Mouse (Mus musculus): ENCODE results near the gene Fam102a. TPM values are rescaled to one million over a fixed set of nuclear protein-coding genes. Genes with fewer than 3 reads are reported as not detected.

The Fam102a gene
- total RNA-seq, 1 experiment: 11.6 TPM

GRCm38 (mm10) chr2:32612274-32612673 lies 77.1 kb downstream of the Fam102a start:
- peak overlapping the region in 1 of 2 experiments; percentile 24; a peak in 1 of 4 replicates for H3K4me3 ChIP-seq (ENCODE audit: insufficient read depth in 1 of 2, low read depth in 1 of 2, low read length in 2 of 2, poor library complexity in 1 of 2, severe bottlenecking in 1 of 2)
- in situ Hi-C loops (cut with MboI; ENCODE audit: low sequenced_read_pairs in 2 of 2, unreplicated experiment in 2 of 2): no loop called here
- no peaks in the 10 kb centered on the region for H3K9me3 ChIP-seq (ENCODE audit: control insufficient read depth, insufficient read depth, low read depth, low read length)
- peak; percentile 84 for DNase-seq (ENCODE audit: low read depth, low spot score)
- H3K4me1 ChIP-seq (ENCODE audit: control insufficient read depth in 2 of 2, insufficient read depth in 2 of 2, low read length in 2 of 2, poor library complexity in 1 of 2): peaks cover 5 to 23% of the 10 kb centered on the region in 2 experiments; a peak in 3 of 4 replicates
- H3K27ac ChIP-seq (ENCODE audit: insufficient read depth, low read depth, low read length, poor library complexity, severe bottlenecking): no peak overlapping the region
- TF ChIP-seq MAFK (IDR thresholded peaks at IDR 0.05; ENCODE audit: insufficient read depth, low read depth, low read length) (no peak), ZNF384 (IDR thresholded peaks at IDR 0.05; ENCODE audit: low read depth, low read length) (no peak), HCFC1 (IDR thresholded peaks at IDR 0.05; ENCODE audit: borderline replicate concordance, insufficient read depth, low read length) (no peak), ZC3H11A (IDR thresholded peaks at IDR 0.05; ENCODE audit: borderline replicate concordance, low read depth, low read length) (no peak), CHD2 (IDR thresholded peaks at IDR 0.05; ENCODE audit: low read depth, low read length) (no peak)
- H3K9ac ChIP-seq (ENCODE audit: insufficient read depth, low read depth, low read length, poor library complexity, severe bottlenecking): no peak overlapping the region
- peaks cover 18% of the 10 kb centered on the region; the same call in 1 of the 2 replicates for H3K36me3 ChIP-seq (ENCODE audit: control insufficient read depth, insufficient read depth, low read length, poor library complexity, severe bottlenecking)

GRCm38 (mm10) chr2:32617109-32617508 lies 82.0 kb downstream of the Fam102a start:
- Histone ChIP-seq H3K9ac (ENCODE audit: insufficient read depth, low read depth, low read length, poor library complexity, severe bottlenecking) (no peak overlapping the region), H3K36me3 (ENCODE audit: control insufficient read depth, insufficient read depth, low read length, poor library complexity, severe bottlenecking) (peaks cover 31% of the 10 kb centered on the region; the same call in 1 of the 2 replicates), H3K9me3 (ENCODE audit: control insufficient read depth, insufficient read depth, low read depth, low read length) (no peaks in the 10 kb centered on the region), H3K27ac (ENCODE audit: insufficient read depth, low read depth, low read length, poor library complexity, severe bottlenecking) (no peak overlapping the region), H3K4me3 (ENCODE audit: insufficient read depth in 1 of 2, low read depth in 1 of 2, low read length in 2 of 2, poor library complexity in 1 of 2, severe bottlenecking in 1 of 2) (no peak overlapping the region), H3K4me1 (ENCODE audit: control insufficient read depth in 2 of 2, insufficient read depth in 2 of 2, low read length in 2 of 2, poor library complexity in 1 of 2) (peaks cover 1 to 14% of the 10 kb centered on the region in 2 experiments; a peak in 2 of 4 replicates)
- in situ Hi-C loops (cut with MboI; ENCODE audit: low sequenced_read_pairs in 2 of 2, unreplicated experiment in 2 of 2): no loop called here
- no peak for DNase-seq (ENCODE audit: low read depth, low spot score)
- TF ChIP-seq MAFK (IDR thresholded peaks at IDR 0.05; ENCODE audit: insufficient read depth, low read depth, low read length): peak; percentile 93
- TF ChIP-seq ZNF384 (IDR thresholded peaks at IDR 0.05; ENCODE audit: low read depth, low read length): no peak

- TF ChIP-seq CHD2 (IDR thresholded peaks at IDR 0.05; ENCODE audit: low read depth, low read length) (no peak), ZNF384 (IDR thresholded peaks at IDR 0.05; ENCODE audit: low read depth, low read length) (no peak), ZC3H11A (IDR thresholded peaks at IDR 0.05; ENCODE audit: borderline replicate concordance, low read depth, low read length) (no peak), MAFK (IDR thresholded peaks at IDR 0.05; ENCODE audit: insufficient read depth, low read depth, low read length) (no peak), HCFC1 (IDR thresholded peaks at IDR 0.05; ENCODE audit: borderline replicate concordance, insufficient read depth, low read length) (no peak)
- Histone ChIP-seq H3K4me3 (ENCODE audit: insufficient read depth in 1 of 2, low read depth in 1 of 2, low read length in 2 of 2, poor library complexity in 1 of 2, severe bottlenecking in 1 of 2) (no peak overlapping the region), H3K9ac (ENCODE audit: insufficient read depth, low read depth, low read length, poor library complexity, severe bottlenecking) (no peak overlapping the region), H3K36me3 (ENCODE audit: control insufficient read depth, insufficient read depth, low read length, poor library complexity, severe bottlenecking) (peaks cover 31% of the 10 kb centered on the region; the same call in 1 of the 2 replicates), H3K4me1 (ENCODE audit: control insufficient read depth in 2 of 2, insufficient read depth in 2 of 2, low read length in 2 of 2, poor library complexity in 1 of 2) (peaks cover 1 to 14% of the 10 kb centered on the region in 2 experiments; a peak in 2 of 4 replicates), H3K27ac (ENCODE audit: insufficient read depth, low read depth, low read length, poor library complexity, severe bottlenecking) (no peak overlapping the region), H3K9me3 (ENCODE audit: control insufficient read depth, insufficient read depth, low read depth, low read length) (no peaks in the 10 kb centered on the region)
- in situ Hi-C loops (cut with MboI; ENCODE audit: low sequenced_read_pairs in 2 of 2, unreplicated experiment in 2 of 2): no loop called here
- no peak for DNase-seq (ENCODE audit: low read depth, low spot score)
Measured at GRCm38 (mm10) chr2:32617601-32618000, 82.5 kb downstream of the Fam102a start.

DNA sequence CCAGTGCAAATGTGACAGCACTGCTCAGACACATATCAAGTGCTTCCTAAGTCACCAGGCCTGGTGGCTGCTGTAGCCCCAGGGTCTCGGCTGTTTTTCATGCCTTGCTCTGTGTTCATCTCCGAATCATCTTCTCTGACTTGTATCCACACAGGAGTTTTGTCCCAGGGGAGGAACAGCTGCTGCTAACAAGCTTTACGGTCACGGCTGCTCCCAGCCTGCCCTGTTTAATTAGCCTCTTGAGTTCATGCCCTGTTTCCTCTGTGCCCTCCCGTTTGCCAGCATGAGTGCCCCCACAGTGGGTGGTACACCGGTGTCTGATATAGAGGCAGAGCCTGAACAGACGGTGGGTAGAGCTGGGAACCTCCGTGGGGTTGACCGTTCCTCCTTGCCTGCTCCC lies 82.9 kb downstream of the Fam102a start:
- Histone ChIP-seq H3K4me1 (ENCODE audit: control insufficient read depth in 2 of 2, insufficient read depth in 2 of 2, low read length in 2 of 2, poor library complexity in 1 of 2) (peaks cover 1 to 14% of the 10 kb centered on the region in 2 experiments; a peak in 2 of 4 replicates), H3K4me3 (ENCODE audit: insufficient read depth in 1 of 2, low read depth in 1 of 2, low read length in 2 of 2, poor library complexity in 1 of 2, severe bottlenecking in 1 of 2) (no peak overlapping the region), H3K36me3 (ENCODE audit: control insufficient read depth, insufficient read depth, low read length, poor library complexity, severe bottlenecking) (peaks cover 28% of the 10 kb centered on the region; the same call in 1 of the 2 replicates), H3K27ac (ENCODE audit: insufficient read depth, low read depth, low read length, poor library complexity, severe bottlenecking) (no peak overlapping the region), H3K9ac (ENCODE audit: insufficient read depth, low read depth, low read length, poor library complexity, severe bottlenecking) (no peak overlapping the region), H3K9me3 (ENCODE audit: control insufficient read depth, insufficient read depth, low read depth, low read length) (no peaks in the 10 kb centered on the region)
- DNase-seq (ENCODE audit: low read depth, low spot score): no peak
- TF ChIP-seq MAFK (IDR thresholded peaks at IDR 0.05; ENCODE audit: insufficient read depth, low read depth, low read length) (no peak), ZNF384 (IDR thresholded peaks at IDR 0.05; ENCODE audit: low read depth, low read length) (no peak), ZC3H11A (IDR thresholded peaks at IDR 0.05; ENCODE audit: borderline replicate concordance, low read depth, low read length) (no peak), CHD2 (IDR thresholded peaks at IDR 0.05; ENCODE audit: low read depth, low read length) (no peak), HCFC1 (IDR thresholded peaks at IDR 0.05; ENCODE audit: borderline replicate concordance, insufficient read depth, low read length) (no peak)
- in situ Hi-C loops (cut with MboI; ENCODE audit: low sequenced_read_pairs in 2 of 2, unreplicated experiment in 2 of 2): no loop called here

Other genes starting within 250 kb of the Fam102a start
- 42.2 and 49.9 TPM in 2 replicates for gene Golga2, start 247.9 kb upstream of the Fam102a start, total RNA-seq (2012; rRNA removed)
- 172 and 280 TPM in 2 replicates for gene Swi5, start 247.3 kb upstream of the Fam102a start, total RNA-seq (2012; rRNA removed)
- 13.6 and 18.7 TPM in 2 replicates for gene Ciz1, start 183.0 kb upstream of the Fam102a start, total RNA-seq (2012; rRNA removed)
- gene Dnm1, start 182.0 kb upstream of the Fam102a start, total RNA-seq (2012; rRNA removed): 1.5 and 2.5 TPM in 2 replicates
- gene 1110008P14Rik, start 153.4 kb upstream of the Fam102a start, total RNA-seq (2012; rRNA removed): 20.0 and 31.3 TPM in 2 replicates
- gene Lcn2, start 147.1 kb upstream of the Fam102a start, total RNA-seq (2012; rRNA removed): not detected in 2 replicates
- gene Ptges2, start 139.4 kb upstream of the Fam102a start, total RNA-seq (2012; rRNA removed): 24.9 and 30.7 TPM in 2 replicates
- gene Naif1, start 84.9 kb upstream of the Fam102a start, total RNA-seq (2012; rRNA removed): 2.1 and 2.5 TPM in 2 replicates
- gene Slc25a25, start 83.9 kb upstream of the Fam102a start, total RNA-seq (2012; rRNA removed): 22.1 and 23.4 TPM in 2 replicates
- 38.0 and 44.1 TPM in 2 replicates for gene Dpm2, start 35.5 kb downstream of the Fam102a start, total RNA-seq (2012; rRNA removed)
- 3.5 and 5.0 TPM in 2 replicates for gene Pip5kl1, start 39.5 kb downstream of the Fam102a start, total RNA-seq (2012; rRNA removed)
- gene 9430097D07Rik, start 40.4 kb downstream of the Fam102a start, total RNA-seq (2012; rRNA removed): 0.37 and 0.71 TPM in 2 replicates
- 9.4 and 14.8 TPM in 2 replicates for gene St6galnac4, start 51.8 kb downstream of the Fam102a start, total RNA-seq (2012; rRNA removed)
- 18.0 and 27.2 TPM in 2 replicates for gene St6galnac6, start 64.4 kb downstream of the Fam102a start, total RNA-seq (2012; rRNA removed)
- gene Ak1, start 86.4 kb downstream of the Fam102a start, total RNA-seq (2012; rRNA removed): 77.4 and 90.8 TPM in 2 replicates
- 18.3 and 36.8 TPM in 2 replicates for gene Eng, start 111.3 kb downstream of the Fam102a start, total RNA-seq (2012; rRNA removed)
- gene Fpgs, start 168.8 kb downstream of the Fam102a start, total RNA-seq (2012; rRNA removed): 61.2 and 84.6 TPM in 2 replicates
- 68.0 and 72.4 TPM in 2 replicates for gene Cdk9, start 177.7 kb downstream of the Fam102a start, total RNA-seq (2012; rRNA removed)
- gene Sh2d3c, start 185.7 kb downstream of the Fam102a start, total RNA-seq (2012; rRNA removed): 1.7 and 1.8 TPM in 2 replicates
- gene 6330409D20Rik, start 205.7 kb downstream of the Fam102a start, total RNA-seq (2012; rRNA removed): not detected in 2 replicates
- gene Tor2a, start 221.9 kb downstream of the Fam102a start, total RNA-seq (2012; rRNA removed): 75.9 and 124 TPM in 2 replicates
- 0.94 and 2.2 TPM in 2 replicates for gene Ttc16, start 240.3 kb downstream of the Fam102a start, total RNA-seq (2012; rRNA removed)
- 14.9 and 20.9 TPM in 2 replicates for gene Ptrh1, start 240.5 kb downstream of the Fam102a start, total RNA-seq (2012; rRNA removed)
- gene Cfap157, start 249.1 kb downstream of the Fam102a start, total RNA-seq (2012; rRNA removed): 0.32 TPM in 1 of 2 replicates, not detected in the other